Mouse (Mus musculus): ENCODE data around the gene Mapkapk2.

The Mapkapk2 gene

GRCm38 (mm10) chr1:131080686-131081085 lies 16.9 kb downstream of the Mapkapk2 start:
- DNase-seq = no peak

- peak in 1 of 2 experiments; percentile 58 for DNase-seq
Measured at GRCm38 (mm10) chr1:131079762-131080161, 17.9 kb downstream of the Mapkapk2 start.

GRCm38 (mm10) chr1:131078761-131079330 lies 18.8 kb downstream of the Mapkapk2 start:
- peak; percentile 35 to 38 for DNase-seq

GRCm38 (mm10) chr1:131075098-131075791 lies 22.4 kb downstream of the Mapkapk2 start:
- no peak for DNase-seq

- DNase-seq = no peak
Measured at GRCm38 (mm10) chr1:131074524-131074938, 23.1 kb downstream of the Mapkapk2 start.

GRCm38 (mm10) chr1:131072376-131072990 lies 25.1 kb downstream of the Mapkapk2 start:
- DNase-seq = no peak

GRCm38 (mm10) chr1:131069010-131069409 lies 28.6 kb downstream of the Mapkapk2 start:
- DNase-seq = no peak

- DNase-seq = no peak
Measured at GRCm38 (mm10) chr1:131068011-131068727, 29.5 kb downstream of the Mapkapk2 start.

GRCm38 (mm10) chr1:131064202-131064601 lies 33.4 kb downstream of the Mapkapk2 start:
- no peak for DNase-seq

- DNase-seq = no peak
Measured at GRCm38 (mm10) chr1:131062821-131063220, 34.8 kb downstream of the Mapkapk2 start.

- no peak for DNase-seq
Measured at GRCm38 (mm10) chr1:131061740-131062254, 35.8 kb downstream of the Mapkapk2 start.

- peak; percentile 69 to 74 for DNase-seq
Measured at GRCm38 (mm10) chr1:131060290-131061253, 37.1 kb downstream of the Mapkapk2 start.

GRCm38 (mm10) chr1:131059841-131060240 lies 37.8 kb downstream of the Mapkapk2 start:
- no peak for DNase-seq

GRCm38 (mm10) chr1:131059411-131059810 lies 38.2 kb downstream of the Mapkapk2 start:
- no peak for DNase-seq

GRCm38 (mm10) chr1:131058431-131058830 lies 39.2 kb downstream of the Mapkapk2 start:
- DNase-seq = no peak

- DNase-seq = no peak
Measured at GRCm38 (mm10) chr1:131054251-131054650, 43.4 kb downstream of the Mapkapk2 start.

GRCm38 (mm10) chr1:131053656-131054055 lies 44.0 kb downstream of the Mapkapk2 start:
- no peak for DNase-seq

GRCm38 (mm10) chr1:131053239-131053638 lies 44.4 kb downstream of the Mapkapk2 start:
- peak; percentile 63 to 74 for DNase-seq

GRCm38 (mm10) chr1:131051073-131051472 lies 46.6 kb downstream of the Mapkapk2 start:
- no peak for DNase-seq

GRCm38 (mm10) chr1:131050617-131051016 lies 47.0 kb downstream of the Mapkapk2 start:
- DNase-seq = no peak

- no peak for DNase-seq
Measured at GRCm38 (mm10) chr1:131050011-131050410, 47.6 kb downstream of the Mapkapk2 start.

- DNase-seq = no peak
Measured at GRCm38 (mm10) chr1:131049361-131049806, 48.2 kb downstream of the Mapkapk2 start.

All from kidney, postnatal 4 days (tissue).